Mouse (Mus musculus) bone marrow macrophage, adult 2 months (primary cell): ENCODE results near the gene Upk3b.

Experiments
- CTCF ChIP-seq: IDR thresholded peaks from 2 replicates; pipeline ENCODE4 v1.5.1; 2012; ENCODE audit warnings: low read depth, mild to moderate bottlenecking, low read length, moderate library complexity
- POLR2A ChIP-seq: IDR thresholded peaks from 2 replicates; pipeline ENCODE4 v1.6.1; 2012; ENCODE audit warnings: mild to moderate bottlenecking, low read depth, low read length, borderline replicate concordance

GRCm38 (mm10) chr5:136082345-136082744 is 44.0 kb downstream of the Upk3b start:
- TF ChIP-seq POLR2A (no peak), CTCF (no peak)
